Comparison of ENCODE assay signal across 8 mouse cellular contexts in the genomic region with DNA sequence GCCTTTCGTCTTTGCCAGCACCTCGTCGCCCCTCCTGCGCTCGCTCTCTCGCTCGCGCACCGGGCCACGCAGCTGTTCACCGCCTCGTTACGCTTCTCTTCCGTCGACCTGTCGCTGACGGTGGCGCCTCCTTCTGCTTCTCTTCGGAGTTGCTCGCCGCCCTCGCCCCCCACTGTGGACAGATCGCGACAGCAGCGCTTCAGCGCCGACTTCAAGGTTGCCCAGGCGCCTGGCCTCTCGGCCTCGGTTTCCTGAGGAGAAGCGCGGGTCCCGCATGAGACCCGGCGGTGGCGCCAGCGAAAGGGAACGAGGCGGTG. TPM values are rescaled to one million over a fixed set of nuclear protein-coding genes. Genes with fewer than 3 reads are reported as not detected.
DNase-seq lines count a peak whose midpoint lies in the region; ATAC-seq and TF ChIP-seq lines count a peak whose summit lies in the region.

No protein-coding gene starts in this region.

- TF ChIP-seq CTCF in gastrocnemius, adult 2 months (IDR thresholded peaks at IDR 0.05) = peak; percentile 54

- intact Hi-C loops in gastrocnemius, adult 2 months (cut with DNase I) = no loop called here

- WGBS in forebrain, embryonic 13.5 days = under 1% methylated on average over 39 of the region's 39 CpGs
- 0% methylated on average over 34 of the region's 39 CpGs for WGBS in liver, embryonic 15.5 days (ENCODE audit: insufficient replicate concordance)

- no peak for DNase-seq in gastrocnemius, adult 2 months
- no peak for DNase-seq in gastrocnemius, adult 8-10 months (ENCODE audit: low spot score in 2 of 2)
- no peak for DNase-seq in adrenal gland, adult (ENCODE audit: inconsistent age in 2 of 2, low spot score in 1 of 2)
- no peak for DNase-seq in gastrocnemius, adult 18-20 months (ENCODE audit: low spot score)
- DNase-seq in cerebellum, adult 9-11 months = no peak

- no peaks in the 10 kb centered on the region for H3K9me3 ChIP-seq in forebrain, embryonic 13.5 days (replicated peaks)
- H3K9me3 ChIP-seq in liver, embryonic 15.5 days (replicated peaks) = no peaks in the 10 kb centered on the region

- H3K4me3 ChIP-seq in gastrocnemius, adult 2 months = peak overlapping the region; percentile 93
- H3K4me3 ChIP-seq in forebrain, embryonic 13.5 days = peak overlapping the region; percentile 98
- peak overlapping the region; percentile 97 for H3K4me3 ChIP-seq in liver, embryonic 15.5 days (replicated peaks)

- H3K4me2 ChIP-seq in forebrain, embryonic 13.5 days = peak overlapping the region; percentile 62
- peak overlapping the region; percentile 75 for H3K4me2 ChIP-seq in liver, embryonic 15.5 days

- H3K27me3 ChIP-seq in forebrain, embryonic 13.5 days = no peaks in the 10 kb centered on the region
- no peaks in the 10 kb centered on the region for H3K27me3 ChIP-seq in liver, embryonic 15.5 days

- peak overlapping the region; percentile 95 for H3K27ac ChIP-seq in gastrocnemius, adult 2 months
- peak overlapping the region; percentile 97 for H3K27ac ChIP-seq in forebrain, embryonic 13.5 days
- H3K27ac ChIP-seq in liver, embryonic 15.5 days (replicated peaks) = peak overlapping the region; percentile 91

- H3K36me3 ChIP-seq in forebrain, embryonic 13.5 days (ENCODE audit: poor library complexity, severe bottlenecking) = no peaks in the 10 kb centered on the region
- no peaks in the 10 kb centered on the region for H3K36me3 ChIP-seq in liver, embryonic 15.5 days (replicated peaks)

- peak; percentile 54 for ATAC-seq in CD4-positive, CD25-positive, alpha-beta regulatory T cell, adult 4 months
- no peak for ATAC-seq in forebrain, embryonic 13.5 days
- peak; percentile 60 for ATAC-seq in liver, embryonic 15.5 days (ENCODE audit: insufficient read depth)

- H3K4me1 ChIP-seq in forebrain, embryonic 13.5 days = peaks cover 12% of the 10 kb centered on the region
- peaks cover 17% of the 10 kb centered on the region for H3K4me1 ChIP-seq in liver, embryonic 15.5 days (replicated peaks)

- peak overlapping the region; percentile 99 for H3K9ac ChIP-seq in forebrain, embryonic 13.5 days
- H3K9ac ChIP-seq in liver, embryonic 15.5 days = peak overlapping the region; percentile 96

RNA-seq across cellular contexts. Expression of a gene that starts 0.3 kb away (rescaled TPM):
- total RNA-seq in gastrocnemius, adult 2 months (2021) = 100 to 1,000 TPM; 110 to 121 TPM
- total RNA-seq in gastrocnemius, adult 8-10 months (2022) = 100 to 1,000 TPM; 107 to 116 (median 114) TPM
- polyA plus RNA-seq in CD4-positive, CD25-positive, alpha-beta regulatory T cell, adult 4 months (2017; shearing (Covaris generic)) = 10 to 100 TPM; 46.7 to 71.2 TPM
- 163 and 180 TPM in 2 replicates for polyA plus RNA-seq in forebrain, embryonic 13.5 days (2015; fragmentation: Nextera tagmentation; extraction: Ambion mirVana)
- polyA plus RNA-seq in liver, embryonic 15.5 days (2015; fragmentation: Nextera tagmentation; extraction: Ambion mirVana) = 51.3 and 52.5 TPM in 2 replicates
- total RNA-seq in gastrocnemius, adult 18-20 months (2021) = 100 to 1,000 TPM; 105 to 107 TPM
